Mouse (Mus musculus) ES-Bruce4 (cell line): ENCODE measurements around the gene Slc9a9. TPM values are rescaled to one million over a fixed set of nuclear protein-coding genes. Genes with fewer than 3 reads are reported as not detected.
"Not testable (repeated sequence)": the region's sequence is repeated elsewhere in the genome, so short reads cannot be mapped to it uniquely, and the experiment has no call there.

Experiments used
- H3K27ac ChIP-seq: 2 replicates; pipeline ENCODE4 v1.5.1; 2012; ENCODE audit warnings: low read length, inconsistent platforms; ENCODE audit not compliant: insufficient read depth
- H3K27me3 ChIP-seq: 2 replicates; pipeline ENCODE4 v1.6.1; 2012; ENCODE audit warnings: mild to moderate bottlenecking, low read length, inconsistent platforms; ENCODE audit not compliant: control insufficient read depth, poor library complexity, insufficient read depth, severe bottlenecking
- H3K36me3 ChIP-seq: 2 replicates; pipeline ENCODE4 v1.6.1; 2012; ENCODE audit warnings: inconsistent platforms, mild to moderate bottlenecking, low read length, moderate library complexity; ENCODE audit not compliant: control insufficient read depth, poor library complexity, insufficient read depth, severe bottlenecking
- H3K4me1 ChIP-seq: one replicate; pipeline ENCODE4 v1.8.1; 2011; ENCODE audit warnings: low read length; ENCODE audit not compliant: control insufficient read depth, insufficient read depth
- H3K4me3 ChIP-seq: 2 replicates; pipeline ENCODE4 v1.5.1; 2011; ENCODE audit warnings: low read depth, mild to moderate bottlenecking, low read length
- H3K9ac ChIP-seq: 2 replicates; pipeline ENCODE4 v1.6.1; 2012; ENCODE audit warnings: low read depth, mild to moderate bottlenecking, inconsistent platforms; ENCODE audit not compliant: poor library complexity, severe bottlenecking
- H3K9me3 ChIP-seq: replicated peaks from 2 replicates; pipeline ENCODE4 v1.6.1; 2012; ENCODE audit warnings: mild to moderate bottlenecking, low read length, inconsistent platforms; ENCODE audit not compliant: control insufficient read depth, poor library complexity, insufficient read depth, severe bottlenecking
- CTCF ChIP-seq: IDR thresholded peaks from one replicate; pipeline ENCODE4 v1.8.1; 2011; ENCODE audit warnings: low read depth, low read length
- EP300 ChIP-seq: IDR thresholded peaks from 2 replicates; pipeline ENCODE4 v1.6.1; 2011; ENCODE audit warnings: low read depth, low read length; ENCODE audit not compliant: insufficient read depth
- POLR2A ChIP-seq: IDR thresholded peaks from one replicate; pipeline ENCODE4 v1.8.1; 2011; ENCODE audit warnings: low read length; ENCODE audit not compliant: insufficient read depth
- polyA plus RNA-seq: library from polyadenylated mRNA; stranded (reverse); fragments of >200 nt; gene quantifications from 2 replicates; pipeline ENCODE4 v1.2.4, GENCODE M21; 2011; ENCODE audit warnings: low read depth; ENCODE audit not compliant: missing spikeins, insufficient read depth, insufficient read length

The Slc9a9 gene
- polyA plus RNA-seq, result not detected in 2 replicates

DNA sequence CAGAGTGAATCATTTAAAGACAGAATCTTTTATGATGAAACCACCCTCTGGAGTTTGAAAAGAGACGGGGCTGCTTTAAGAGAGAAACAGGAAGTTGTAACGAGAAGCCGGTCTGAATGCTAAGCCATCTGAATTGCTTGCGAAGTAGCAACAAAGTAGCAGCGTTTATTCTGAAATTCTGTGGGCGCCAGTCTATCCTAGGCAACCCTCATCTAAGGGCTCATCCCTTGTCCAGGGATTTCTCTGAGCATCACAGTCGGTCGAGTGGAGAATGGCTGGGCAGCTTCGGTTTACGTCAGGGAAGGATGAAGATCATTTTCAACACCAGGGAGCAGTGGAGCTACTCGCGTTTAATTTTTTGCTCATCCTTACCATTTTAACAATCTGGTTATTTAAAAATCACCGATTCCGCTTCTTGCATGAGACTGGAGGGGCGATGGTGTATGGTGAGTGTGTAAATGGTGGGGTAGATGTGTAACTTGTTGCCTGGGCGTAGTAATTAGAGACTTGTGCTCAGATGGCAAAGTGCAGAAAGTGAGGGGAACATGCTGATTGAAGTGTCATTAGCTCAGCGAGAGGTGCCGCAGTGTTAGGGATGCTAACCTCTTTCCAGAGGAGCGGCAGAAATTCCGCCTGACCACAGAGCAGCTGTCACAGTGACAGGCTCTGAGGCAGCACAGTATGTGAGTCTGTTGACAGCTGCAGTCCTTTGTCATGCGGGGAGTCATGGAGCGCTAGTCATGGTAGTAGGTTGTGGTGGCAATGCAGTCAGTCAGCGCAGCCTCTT, at the start of gene Slc9a9:
Gene Slc9a9, plus strand, starts transcription at position 119 of the 787 bp plus-strand sequence.
- no peaks in the 10 kb centered on the region for H3K36me3 ChIP-seq
- 0 out of 2 replicates have a peak, but pooled peaks cover 2% of the 10 kb centered on the region for H3K9me3 ChIP-seq
- H3K27ac ChIP-seq, result no peak within 1 kb of the TSS
- H3K9ac ChIP-seq, result no peak within 1 kb of the TSS
- no peak within 1 kb of the TSS for H3K4me3 ChIP-seq
- TF ChIP-seq EP300, result peak; percentile 67
- no peak for TF ChIP-seq CTCF
- no peak for TF ChIP-seq POLR2A
- H3K27me3 ChIP-seq, result no peaks in the 10 kb centered on the region; the same call in 1 of the 2 replicates
- H3K4me1 ChIP-seq, result no peaks in the 10 kb centered on the region

DNA sequence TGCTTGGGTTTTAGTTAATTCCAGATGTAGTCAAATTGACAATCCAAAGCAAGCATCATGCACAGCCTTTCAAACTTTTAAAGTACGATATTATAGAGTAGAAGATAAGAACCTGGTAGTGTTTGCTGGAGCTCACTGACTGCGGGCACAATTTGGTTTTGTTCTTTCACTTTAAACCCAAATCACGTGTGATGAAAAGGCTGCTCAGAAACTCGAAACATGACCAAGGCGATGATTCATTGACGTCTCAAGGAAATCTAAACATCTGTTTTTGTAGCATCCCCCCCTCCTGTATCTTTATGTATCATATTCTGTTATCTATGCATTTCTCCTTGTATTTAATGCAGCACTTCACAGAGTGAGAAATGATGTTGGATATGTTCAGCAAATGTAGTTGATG, 49.4 kb upstream of the Slc9a9 start:
- H3K9ac ChIP-seq, result no peak overlapping the region
- H3K27me3 ChIP-seq, result no peaks in the 10 kb centered on the region
- no peaks in the 10 kb centered on the region for H3K4me1 ChIP-seq
- TF ChIP-seq CTCF, result no peak
- no peak for TF ChIP-seq EP300
- no peak for TF ChIP-seq POLR2A
- no peaks in the 10 kb centered on the region for H3K9me3 ChIP-seq
- H3K36me3 ChIP-seq, result no peaks in the 10 kb centered on the region
- H3K27ac ChIP-seq, result no peak overlapping the region
- H3K4me3 ChIP-seq, result no peak overlapping the region

DNA sequence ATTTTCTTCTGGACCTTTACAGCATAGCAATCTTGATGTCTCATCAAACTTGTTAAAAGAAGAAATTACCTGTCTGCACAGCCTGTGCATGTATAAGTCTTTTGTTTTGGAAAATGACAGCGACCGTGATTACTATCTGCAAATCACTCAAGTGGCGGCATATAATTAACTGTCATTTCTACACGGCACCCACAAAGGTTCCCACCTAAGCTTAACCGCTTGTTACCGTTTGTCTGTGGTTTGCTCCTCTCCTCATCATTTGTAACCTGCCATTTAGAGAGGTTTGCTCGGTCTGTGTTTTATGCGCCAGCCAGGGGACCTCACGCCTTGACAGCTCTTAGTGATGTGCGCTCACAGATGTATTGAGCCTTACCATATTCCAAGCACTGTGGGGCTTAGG, 48.9 kb upstream of the Slc9a9 start:
- TF ChIP-seq CTCF (no peak), EP300 (no peak), POLR2A (no peak)
- no peaks in the 10 kb centered on the region for H3K4me1 ChIP-seq
- no peak overlapping the region for H3K27ac ChIP-seq
- H3K27me3 ChIP-seq, result no peaks in the 10 kb centered on the region
- H3K36me3 ChIP-seq, result no peaks in the 10 kb centered on the region
- no peak overlapping the region for H3K4me3 ChIP-seq
- H3K9me3 ChIP-seq, result no peaks in the 10 kb centered on the region
- no peak overlapping the region for H3K9ac ChIP-seq

DNA sequence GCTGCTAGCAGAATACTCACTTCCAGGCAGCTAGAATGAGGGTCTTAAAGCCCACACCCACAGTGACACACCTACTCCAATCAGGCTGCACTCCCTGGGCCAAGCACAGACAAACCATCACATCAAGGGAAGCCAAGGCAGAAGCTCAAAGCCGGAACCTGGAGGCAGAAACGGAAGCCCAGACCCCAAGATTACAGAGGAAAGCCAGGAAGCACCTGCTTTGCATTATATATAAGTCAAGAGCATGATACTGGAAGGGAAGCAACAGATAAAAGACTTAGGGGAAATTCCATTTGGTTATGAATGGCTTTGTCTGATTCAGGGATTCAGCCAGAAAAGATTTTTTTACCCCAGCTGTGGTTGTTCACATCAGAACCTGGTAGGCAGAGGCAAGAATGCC, 47.8 kb upstream of the Slc9a9 start:
- Histone ChIP-seq H3K4me1 (no peaks in the 10 kb centered on the region), H3K27me3 (no peaks in the 10 kb centered on the region), H3K27ac (no peak overlapping the region), H3K36me3 (no peaks in the 10 kb centered on the region), H3K9me3 (no peaks in the 10 kb centered on the region), H3K4me3 (no peak overlapping the region), H3K9ac (no peak overlapping the region)
- no peak for TF ChIP-seq CTCF
- TF ChIP-seq POLR2A, result no peak
- no peak for TF ChIP-seq EP300

DNA sequence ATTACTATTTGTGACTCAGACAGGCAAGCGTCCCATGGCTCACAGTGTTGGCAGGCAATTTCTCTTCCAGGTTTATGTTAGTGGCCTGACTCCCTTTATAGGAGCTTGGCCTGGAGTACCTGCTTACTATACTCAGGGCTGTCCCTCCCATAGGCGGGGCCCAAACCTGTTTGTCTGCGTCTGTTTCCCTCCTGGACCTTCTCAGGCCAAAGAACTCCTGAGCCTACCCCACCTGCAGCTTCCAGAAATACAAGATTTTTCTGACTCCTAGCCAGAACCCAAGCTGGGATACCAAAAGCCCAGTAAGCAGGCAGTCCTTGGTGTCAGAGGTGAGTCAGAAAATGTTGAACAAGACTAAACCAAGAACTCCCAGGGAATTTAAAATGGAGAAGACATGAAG, 43.0 kb upstream of the Slc9a9 start:
- no peak overlapping the region for H3K27ac ChIP-seq
- no peaks in the 10 kb centered on the region for H3K27me3 ChIP-seq
- H3K4me1 ChIP-seq, result no peaks in the 10 kb centered on the region
- H3K36me3 ChIP-seq, result no peaks in the 10 kb centered on the region
- no peak for TF ChIP-seq POLR2A
- TF ChIP-seq EP300, result no peak
- no peak for TF ChIP-seq CTCF
- H3K4me3 ChIP-seq, result no peak overlapping the region
- H3K9me3 ChIP-seq, result no peaks in the 10 kb centered on the region; the same call in 1 of the 2 replicates
- H3K9ac ChIP-seq, result no peak overlapping the region

DNA sequence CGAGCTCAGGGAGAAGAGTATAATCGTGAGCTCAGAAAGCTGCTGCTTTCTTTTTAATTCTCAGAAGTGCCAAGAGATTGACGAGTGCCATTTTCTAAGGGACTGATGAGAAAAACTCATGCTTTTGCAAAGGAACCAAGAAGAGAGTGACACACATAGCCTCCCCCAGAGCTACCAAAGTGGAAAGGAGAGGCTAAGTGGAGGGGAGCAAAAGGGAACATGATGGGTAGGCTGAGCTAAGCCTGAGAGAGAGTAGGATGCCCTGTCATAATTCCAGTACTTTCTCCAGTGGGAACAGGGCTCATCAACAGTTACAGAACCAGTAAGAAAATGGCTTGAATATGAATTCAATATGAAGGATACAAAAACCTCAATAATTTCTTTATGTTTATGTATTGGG, 40.8 kb upstream of the Slc9a9 start:
- H3K4me3 ChIP-seq, result no peak overlapping the region
- H3K4me1 ChIP-seq, result no peaks in the 10 kb centered on the region
- H3K27ac ChIP-seq, result no peak overlapping the region
- TF ChIP-seq POLR2A, result no peak
- no peak for TF ChIP-seq CTCF
- H3K27me3 ChIP-seq, result no peaks in the 10 kb centered on the region
- no peaks in the 10 kb centered on the region; the same call in 1 of the 2 replicates for H3K9me3 ChIP-seq
- H3K9ac ChIP-seq, result no peak overlapping the region
- no peaks in the 10 kb centered on the region for H3K36me3 ChIP-seq

DNA sequence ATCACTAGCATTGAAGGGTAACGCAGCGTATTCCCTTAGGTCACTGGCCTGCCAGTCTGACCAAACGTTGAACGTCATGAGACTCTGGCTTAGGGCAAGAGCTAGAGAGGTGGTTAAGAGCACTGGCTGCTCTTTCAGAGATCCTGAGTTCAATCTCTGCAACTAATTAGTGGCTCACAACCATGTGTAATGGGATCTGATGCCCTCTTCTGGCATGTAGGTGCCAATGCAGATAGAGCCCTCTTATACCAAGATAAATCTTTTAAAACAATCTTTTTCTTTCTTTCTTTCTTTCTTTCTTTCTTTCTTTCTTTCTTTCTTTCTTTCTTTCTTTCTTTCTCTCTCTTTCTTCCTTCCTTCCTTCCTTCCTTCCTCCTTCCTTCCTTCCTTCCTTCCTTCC, 35.4 kb upstream of the Slc9a9 start:
- H3K4me3 ChIP-seq, H3K36me3 ChIP-seq, H3K9ac ChIP-seq, H3K27me3 ChIP-seq, H3K9me3 ChIP-seq, H3K4me1 ChIP-seq, H3K27ac ChIP-seq: not testable (repeated sequence)
